Mouse (Mus musculus) embryonic facial prominence, embryonic 14.5 days (tissue): Measurements from ENCODE around the gene Ptpre. TPM values are rescaled to one million over a fixed set of nuclear protein-coding genes. Genes with fewer than 3 reads are reported as not detected.
A peak's percentile ranks its signal among the peaks of the same experiment; 100 is the strongest.
"Not testable (repeated sequence)": the region's sequence is repeated elsewhere in the genome, so short reads cannot be mapped to it uniquely, and the experiment has no call there.

Experiments
- ATAC-seq: fragments of 200-750 bp; cut with Nextera tagmentation; 2 replicates; pipeline ENCODE4 v1.8.0; 2017; ENCODE audit warnings: low read depth, moderate number of reproducible peaks, moderate TSS enrichment
- DNase-seq: peaks from one replicate; pipeline ENCODE4 v3.0.0-alpha.2; 2015; ENCODE audit warnings: low spot score
- H3K27ac ChIP-seq: fragments of 300-500 bp; sonication (generic); replicated peaks from 2 replicates; pipeline ENCODE4 v1.5.1; 2014; ENCODE audit warnings: low read depth, mild to moderate bottlenecking, low read length, moderate library complexity
- H3K27me3 ChIP-seq: fragments of 300-500 bp; sonication (generic); replicated peaks from 2 replicates; pipeline ENCODE4 v1.6.1; 2014; ENCODE audit warnings: low read length; ENCODE audit not compliant: control insufficient read depth, insufficient read depth
- H3K36me3 ChIP-seq: fragments of 300-500 bp; sonication (generic); 2 replicates; pipeline ENCODE4 v1.6.1; 2014; ENCODE audit warnings: low read length, mixed read lengths; ENCODE audit not compliant: control insufficient read depth, insufficient read depth
- H3K4me1 ChIP-seq: fragments of 300-500 bp; sonication (generic); 2 replicates; pipeline ENCODE4 v1.6.1; 2014; ENCODE audit warnings: antibody characterized with exemption, low read length; ENCODE audit not compliant: control insufficient read depth, insufficient read depth
- H3K4me2 ChIP-seq: fragments of 300-500 bp; sonication (generic); 2 replicates; pipeline ENCODE4 v1.6.1; 2014; ENCODE audit warnings: low read depth, mild to moderate bottlenecking, low read length, moderate library complexity, mixed read lengths
- H3K4me3 ChIP-seq: fragments of 300-500 bp; sonication (generic); 2 replicates; pipeline ENCODE4 v1.5.1; 2014; ENCODE audit warnings: low read depth, mild to moderate bottlenecking, low read length
- H3K9ac ChIP-seq: fragments of 300-500 bp; sonication (generic); 2 replicates; pipeline ENCODE4 v1.6.1; 2014; ENCODE audit warnings: low read depth, mild to moderate bottlenecking, low read length, moderate library complexity, mixed read lengths
- H3K9me3 ChIP-seq: fragments of 300-500 bp; sonication (generic); 2 replicates; pipeline ENCODE4 v1.6.1; 2016; ENCODE audit warnings: low read length; ENCODE audit not compliant: control insufficient read depth
- WGBS: fragments of 180-500 bp; shearing (Covaris S2); extraction: QIAGEN DNeasy Blood & Tissue Kit; methylation state at CpG from one replicate; pipeline ENCODE4 v1.1.7; 2014; 5-methylcytosine and 5-hydroxymethylcytosine counted together
- polyA plus RNA-seq: library from polyadenylated mRNA; unstranded; fragments of >200 nt; fragmentation: Nextera tagmentation; extraction: Ambion mirVana; gene quantifications from 2 replicates; pipeline ENCODE4 v1.2.1, GENCODE M21; 2014

Gene Ptpre
- polyA plus RNA-seq, 1 experiment from 2014 or later: 4.1 TPM

DNA sequence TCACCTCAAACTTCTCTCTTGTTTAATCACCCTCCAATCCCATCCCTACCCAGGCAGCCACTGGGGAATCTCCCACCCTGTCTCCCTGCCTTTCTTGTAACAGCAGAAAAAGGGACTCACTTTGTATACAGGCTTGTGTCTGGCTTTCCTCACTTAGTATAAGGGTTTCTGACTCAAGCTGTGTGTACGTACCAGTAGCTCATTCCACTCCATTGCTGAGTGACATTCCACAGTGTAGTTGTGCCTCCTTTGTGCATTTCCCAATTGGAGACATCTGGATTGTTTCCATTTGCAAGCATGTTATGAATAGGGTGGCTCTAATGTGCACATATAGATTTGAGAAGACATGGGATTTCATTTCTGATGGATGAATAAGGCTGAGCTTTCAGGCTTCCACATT is 23.0 kb downstream of the Ptpre start:
- Histone ChIP-seq H3K27ac (no peak overlapping the region), H3K9ac (no peak overlapping the region), H3K27me3 (no peaks in the 10 kb centered on the region), H3K4me1 (no peaks in the 10 kb centered on the region), H3K9me3 (no peaks in the 10 kb centered on the region), H3K36me3 (no peaks in the 10 kb centered on the region), H3K4me3 (no peak overlapping the region), H3K4me2 (no peak overlapping the region)
- ATAC-seq: no peak
- 46% methylated on average over 1 of the region's 1 CpGs for WGBS
- no peak for DNase-seq

- H3K4me2 ChIP-seq: no peak overlapping the region
- H3K27ac ChIP-seq: no peak overlapping the region
- 61% methylated on average over 8 of the region's 8 CpGs for WGBS
- no peak for DNase-seq
- no peaks in the 10 kb centered on the region for H3K36me3 ChIP-seq
- H3K4me3 ChIP-seq: no peak overlapping the region
- peaks cover 4% of the 10 kb centered on the region; the same call in 1 of the 2 replicates for H3K4me1 ChIP-seq
- no peaks in the 10 kb centered on the region for H3K27me3 ChIP-seq
- no peaks in the 10 kb centered on the region for H3K9me3 ChIP-seq
- ATAC-seq: no peak
- no peak overlapping the region for H3K9ac ChIP-seq
Observed at GRCm38 (mm10) chr7:135564022-135564421, 26.7 kb downstream of the Ptpre start.

DNA sequence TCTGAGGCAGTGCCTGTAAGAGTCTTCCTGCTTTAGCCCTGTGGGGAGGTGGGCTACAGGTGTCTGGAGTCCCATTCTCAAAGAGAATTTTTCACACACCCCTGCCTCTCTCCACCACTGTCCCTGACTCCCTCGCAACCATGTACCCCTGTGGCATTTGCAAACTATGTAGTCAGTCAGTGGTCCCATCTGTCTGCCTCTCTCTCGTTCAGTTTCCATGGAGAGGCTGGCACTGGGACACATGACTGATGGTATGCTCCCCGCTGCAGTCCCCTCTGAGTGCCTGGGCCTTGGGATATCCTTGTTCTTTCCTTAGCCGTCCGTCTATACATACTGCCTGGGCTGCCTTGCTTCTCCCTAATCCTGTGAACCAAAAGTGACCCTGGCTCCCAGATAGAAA is 28.7 kb downstream of the Ptpre start:
- no peak overlapping the region for H3K4me2 ChIP-seq
- peaks cover 4% of the 10 kb centered on the region; the same call in 1 of the 2 replicates for H3K4me1 ChIP-seq
- H3K27me3 ChIP-seq: no peaks in the 10 kb centered on the region
- DNase-seq: no peak
- no peak overlapping the region for H3K27ac ChIP-seq
- no peak overlapping the region for H3K9ac ChIP-seq
- WGBS: 81% methylated on average over 5 of the region's 5 CpGs
- no peak overlapping the region for H3K4me3 ChIP-seq
- H3K36me3 ChIP-seq: no peaks in the 10 kb centered on the region
- H3K9me3 ChIP-seq: peaks cover 4% of the 10 kb centered on the region
- no peak for ATAC-seq

DNA sequence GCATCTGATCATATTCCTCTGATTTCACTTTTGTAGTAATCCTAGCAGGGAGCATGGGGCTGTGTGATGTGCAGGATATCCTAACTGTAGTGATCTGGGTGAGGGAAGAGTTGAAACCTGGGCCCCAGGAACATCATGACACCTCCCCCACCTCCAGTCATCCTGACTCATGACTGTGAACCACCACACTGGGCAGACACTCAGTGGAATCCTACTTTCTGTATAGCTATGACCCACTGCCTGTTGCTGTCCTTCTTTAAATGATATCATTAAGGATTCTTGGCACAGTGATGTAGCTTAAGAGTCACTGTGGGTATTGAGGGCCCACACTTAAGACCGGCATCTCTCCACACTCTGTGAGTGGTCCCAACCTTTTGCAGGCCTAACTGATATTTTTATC is 30.3 kb downstream of the Ptpre start:
- H3K4me3 ChIP-seq: no peak overlapping the region
- H3K9ac ChIP-seq: no peak overlapping the region
- no peak for ATAC-seq
- 71% methylated on average over 1 of the region's 1 CpGs for WGBS
- H3K4me1 ChIP-seq: peaks cover 14% of the 10 kb centered on the region
- no peak overlapping the region for H3K4me2 ChIP-seq
- no peak overlapping the region for H3K27ac ChIP-seq
- H3K27me3 ChIP-seq: no peaks in the 10 kb centered on the region
- peaks cover 4% of the 10 kb centered on the region for H3K9me3 ChIP-seq
- H3K36me3 ChIP-seq: no peaks in the 10 kb centered on the region
- no peak for DNase-seq

DNA sequence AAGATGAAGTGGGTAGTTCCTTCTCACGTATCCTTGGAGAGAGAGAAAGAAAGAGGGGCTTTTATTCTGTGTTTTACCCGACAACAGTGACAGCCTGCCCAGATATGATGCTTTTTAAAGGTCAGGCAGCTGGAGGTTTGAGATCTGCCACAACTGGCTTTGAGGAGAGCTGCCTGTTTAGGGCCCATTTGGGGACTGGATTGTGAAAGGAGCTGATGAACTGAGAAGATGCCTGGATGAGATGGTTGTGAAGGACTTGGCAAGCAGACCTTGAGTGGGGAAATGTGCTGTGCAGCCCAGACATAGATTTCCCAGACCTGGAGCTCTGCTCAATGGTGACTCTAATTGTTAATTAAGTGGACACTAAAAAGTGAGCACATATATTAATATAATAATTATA is 31.3 kb downstream of the Ptpre start:
- H3K4me1 ChIP-seq: peaks cover 14% of the 10 kb centered on the region
- 64% methylated on average over 2 of the region's 2 CpGs for WGBS
- H3K4me2 ChIP-seq: no peak overlapping the region
- peaks cover 4% of the 10 kb centered on the region for H3K9me3 ChIP-seq
- no peaks in the 10 kb centered on the region for H3K27me3 ChIP-seq
- H3K27ac ChIP-seq: no peak overlapping the region
- no peak overlapping the region for H3K4me3 ChIP-seq
- no peaks in the 10 kb centered on the region for H3K36me3 ChIP-seq
- no peak for DNase-seq
- no peak for ATAC-seq
- no peak overlapping the region for H3K9ac ChIP-seq

GRCm38 (mm10) chr7:135571392-135571791 is 34.1 kb downstream of the Ptpre start:
- Histone ChIP-seq H3K9me3 (peaks cover 4% of the 10 kb centered on the region), H3K4me3 (no peak overlapping the region), H3K4me1 (peaks cover 14% of the 10 kb centered on the region), H3K27me3 (no peaks in the 10 kb centered on the region), H3K4me2 (no peak overlapping the region), H3K9ac (no peak overlapping the region), H3K27ac (peak overlapping the region; percentile 71; the same call in 1 of the 2 replicates), H3K36me3 (no peaks in the 10 kb centered on the region)
- no peak for ATAC-seq
- no peak for DNase-seq

GRCm38 (mm10) chr7:135571951-135572559 is 34.8 kb downstream of the Ptpre start:
- Histone ChIP-seq H3K9me3 (peaks cover 4% of the 10 kb centered on the region), H3K4me1 (peaks cover 14% of the 10 kb centered on the region), H3K9ac (no peak overlapping the region), H3K27me3 (no peaks in the 10 kb centered on the region), H3K4me3 (no peak overlapping the region), H3K4me2 (no peak overlapping the region), H3K27ac (peak overlapping the region; percentile 71), H3K36me3 (no peaks in the 10 kb centered on the region)
- peak; percentile 69 for DNase-seq
- 18% methylated on average over 10 of the region's 10 CpGs for WGBS
- ATAC-seq: peak; percentile 79

DNA sequence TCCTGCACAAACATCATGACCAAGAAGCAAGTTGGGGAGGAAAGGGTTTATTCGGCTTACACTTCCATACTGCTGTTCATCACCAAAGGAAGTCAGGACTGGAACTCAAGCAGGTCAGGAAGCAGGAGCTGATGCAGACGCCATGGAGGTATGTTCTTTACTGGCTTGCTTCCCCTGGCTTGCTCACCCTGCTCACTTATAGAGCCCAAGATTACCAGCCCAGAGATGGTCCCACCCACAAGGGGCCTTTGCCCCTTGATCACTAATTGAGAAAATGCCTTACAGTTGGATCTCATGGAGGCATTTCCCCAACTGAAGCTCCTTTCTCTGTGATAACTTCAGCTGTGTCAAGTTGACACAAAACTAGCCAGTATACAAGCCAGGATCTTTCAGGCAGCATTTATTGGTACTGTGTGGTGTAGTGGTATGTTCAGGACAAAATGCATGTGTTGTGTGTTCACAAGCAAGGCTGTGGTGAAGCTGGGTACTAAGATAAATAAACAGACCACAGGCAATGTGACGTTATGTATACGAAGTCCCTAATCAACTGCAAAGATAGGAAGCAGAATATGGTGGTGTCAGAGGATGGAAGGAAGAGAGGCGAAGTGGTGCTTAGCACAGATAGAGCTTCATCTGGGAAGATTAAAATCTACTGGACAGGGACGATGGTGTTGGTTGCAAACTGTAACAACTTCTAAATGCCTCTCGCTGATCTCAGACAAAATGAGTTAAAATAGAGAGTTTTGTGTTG is 38.2 kb downstream of the Ptpre start:
- WGBS: 79% methylated on average over 7 of the region's 7 CpGs
- not testable (repeated sequence) for DNase-seq, H3K36me3 ChIP-seq, H3K27me3 ChIP-seq, H3K9me3 ChIP-seq, H3K27ac ChIP-seq, ATAC-seq, H3K4me3 ChIP-seq, H3K9ac ChIP-seq, H3K4me2 ChIP-seq
- H3K4me1 ChIP-seq: peaks cover 14% of the 10 kb centered on the region

- 90% methylated on average over 3 of the region's 3 CpGs for WGBS
- Histone ChIP-seq H3K27ac (no peak overlapping the region), H3K9ac (no peak overlapping the region), H3K4me1 (peaks cover 13% of the 10 kb centered on the region), H3K4me3 (no peak overlapping the region), H3K27me3 (no peaks in the 10 kb centered on the region), H3K4me2 (no peak overlapping the region), H3K36me3 (no peaks in the 10 kb centered on the region), H3K9me3 (no peaks in the 10 kb centered on the region)
- ATAC-seq (no peak), DNase-seq (no peak)
Observed at GRCm38 (mm10) chr7:135576329-135576728, 39.0 kb downstream of the Ptpre start.
